Mouse (Mus musculus) gastrocnemius, adult 8-10 months (tissue): ENCODE measurements around the gene Sumo3. TPM values are rescaled to one million over a fixed set of nuclear protein-coding genes. Genes with fewer than 3 reads are reported as not detected.
A peak's percentile ranks its signal among the peaks of the same experiment; 100 is the strongest.

Source experiments
- microRNA-seq: library from miRNA; unstranded; fragments of <30 nt; microRNA quantifications from one replicate; pipeline ENCODE4 v1.2.0, GENCODE M21; 2022
- total RNA-seq, 4 experiments: library from RNA; stranded (reverse); gene quantifications; 2 replicates each; pipeline ENCODE4 v1.2.4; 2022

The Sumo3 gene
- total RNA-seq, 4 experiments from 2014 or later: 38.7 to 59.9 (median 41.6) TPM

Small RNA genes within 50 kb of the gene (microRNA-seq; reads per million reads assigned to microRNA genes)
- 23.3 reads per million, percentile 23 among the genes with 10 or more reads in this experiment for gene Mir1930

Other genes starting within 250 kb of the Sumo3 start
- gene Adarb1, start 187.8 kb upstream of the Sumo3 start, total RNA-seq: 1 to 10 TPM; 3.1 to 7.2 (median 6.2) TPM
- gene Fam207a, start 90.3 kb upstream of the Sumo3 start, total RNA-seq: 1 to 10 TPM; 4.4 to 7.3 (median 5.9) TPM
- gene Itgb2, start 75.8 kb upstream of the Sumo3 start, total RNA-seq: under 1 TPM; 0.48 to 0.99 (median 0.88) TPM
- 10 to 100 TPM; 15.4 to 30.1 (median 25.8) TPM for gene Pttg1ip, start 24.4 kb upstream of the Sumo3 start, total RNA-seq
- 10 to 100 TPM in 2 of 4 experiments, 1 to 10 TPM in 2; 5.7 to 18.3 (median 11.6) TPM for gene Gm49325, start 100 bp downstream of the Sumo3 start, total RNA-seq
- gene Ube2g2, start 16.2 kb downstream of the Sumo3 start, total RNA-seq: 100 to 1,000 TPM in 2 of 4 experiments, 10 to 100 TPM in 2; 81.6 to 141 (median 104) TPM
- not detected for gene Tspear, start 80.5 kb downstream of the Sumo3 start, total RNA-seq
- not detected for gene Gm19402, start 84.7 kb downstream of the Sumo3 start, total RNA-seq
- gene Gm9508, start 91.1 kb downstream of the Sumo3 start, total RNA-seq: not detected
- gene Gm10272, start 100.5 kb downstream of the Sumo3 start, total RNA-seq: not detected
- not detected for gene Gm10024, start 105.4 kb downstream of the Sumo3 start, total RNA-seq
- gene Gm10142, start 109.7 kb downstream of the Sumo3 start, total RNA-seq: not detected
- not detected for gene Krtap12-1, start 114.5 kb downstream of the Sumo3 start, total RNA-seq
- gene Gm10100, start 120.4 kb downstream of the Sumo3 start, total RNA-seq: not detected
- gene Gm18596, start 136.5 kb downstream of the Sumo3 start, total RNA-seq: not detected
- gene Gm9736, start 145.3 kb downstream of the Sumo3 start, total RNA-seq: not detected
- gene Gm3233, start 153.6 kb downstream of the Sumo3 start, total RNA-seq: not detected
- gene Gm3238, start 165.2 kb downstream of the Sumo3 start, total RNA-seq: not detected
- not detected for gene Gm7138, start 170.8 kb downstream of the Sumo3 start, total RNA-seq
- gene Gm3250, start 176.4 kb downstream of the Sumo3 start, total RNA-seq: not detected
- not detected for gene Gm7137, start 182.1 kb downstream of the Sumo3 start, total RNA-seq
- gene Gm9639, start 189.0 kb downstream of the Sumo3 start, total RNA-seq: not detected
- gene Gm19668, start 193.0 kb downstream of the Sumo3 start, total RNA-seq: not detected
- not detected for gene Gm9507, start 205.7 kb downstream of the Sumo3 start, total RNA-seq
- gene Gm2696, start 208.6 kb downstream of the Sumo3 start, total RNA-seq: not detected
- gene Krtap10-4, start 221.0 kb downstream of the Sumo3 start, total RNA-seq: not detected
- not detected for gene Krtap10-10, start 229.8 kb downstream of the Sumo3 start, total RNA-seq
- not detected for gene Gm36176, start 240.7 kb downstream of the Sumo3 start, total RNA-seq
- gene Gm10318, start 246.8 kb downstream of the Sumo3 start, total RNA-seq: not detected